Mouse (Mus musculus) spleen, adult 2 months (tissue): Measurements from ENCODE around the gene Chchd3.

Experiments
- CTCF ChIP-seq: fragments of 200-500 bp; IDR thresholded peaks from 2 replicates; pipeline ENCODE4 v1.5.1; 2011; ENCODE audit warnings: mild to moderate bottlenecking, inconsistent platforms; ENCODE audit not compliant: insufficient read depth, insufficient read length, insufficient replicate concordance; ENCODE audit errors: extremely low read depth
- POLR2A ChIP-seq: fragments of 200-500 bp; IDR thresholded peaks from 2 replicates; pipeline ENCODE4 v1.6.1; 2011; ENCODE audit warnings: low read depth, low read length, inconsistent platforms

- TF ChIP-seq CTCF: no peak
- TF ChIP-seq POLR2A: no peak
Measured at GRCm38 (mm10) chr6:32940299-32940698, 119.8 kb downstream of the Chchd3 start.
